In the genomic region with DNA sequence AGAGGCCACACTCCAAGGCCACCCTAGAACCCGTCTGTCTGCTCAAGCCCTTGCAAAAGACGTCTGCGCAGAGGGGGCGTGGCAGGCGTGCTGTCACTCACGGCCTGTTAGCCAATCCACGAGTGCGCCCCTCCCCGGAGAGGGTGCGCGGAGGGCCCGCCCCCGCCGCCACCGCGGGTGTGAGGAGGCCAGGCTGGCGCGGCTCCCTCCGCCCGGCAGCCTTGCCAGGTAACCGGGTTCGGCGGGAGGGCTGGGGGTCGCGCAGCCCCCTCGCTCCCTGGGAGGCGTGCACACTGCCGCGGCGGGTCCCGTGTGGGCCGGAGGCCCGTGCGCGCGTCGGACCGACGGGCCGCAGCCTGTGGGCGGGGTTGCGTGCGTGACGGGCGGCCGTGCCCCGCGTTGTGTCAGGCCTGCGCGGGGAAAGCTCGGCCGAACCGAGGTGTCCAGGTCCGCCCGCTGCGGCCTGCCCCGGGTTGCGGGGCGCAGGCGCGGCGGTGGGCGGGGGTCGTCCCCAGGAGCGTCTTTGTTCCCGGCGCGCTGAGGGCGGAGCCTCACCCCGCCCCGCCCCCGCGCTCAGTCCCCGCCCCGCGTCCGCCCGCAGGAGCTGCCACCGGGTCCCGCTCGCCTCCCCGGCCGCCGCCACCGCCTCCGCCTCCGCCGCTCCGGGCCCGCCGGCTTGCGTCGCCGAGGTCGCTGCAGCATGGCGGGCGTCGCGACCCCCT, we compare ENCODE assay signal across 7 mouse cellular contexts. TPM values are rescaled to one million over a fixed set of nuclear protein-coding genes. Genes with fewer than 3 reads are reported as not detected.
DNase-seq lines count a peak whose midpoint lies in the region; ATAC-seq and TF ChIP-seq lines count a peak whose summit lies in the region.

Plcg1 (plus strand) TSS at position 184 of the 722 bp plus-strand sequence.

- ATAC-seq in intestine, postnatal 0 days: peak; percentile 93
- ATAC-seq in midbrain, embryonic 12.5 days (ENCODE audit: low FRiP score, low read depth): peak; percentile 94

- H3K27ac ChIP-seq in intestine, postnatal 0 days (ENCODE audit: low read depth, low read length): peak within 1 kb of the TSS; percentile 91
- H3K27ac ChIP-seq in midbrain, embryonic 12.5 days (replicated peaks): peak within 1 kb of the TSS; percentile 98
- peak within 1 kb of the TSS; percentile 67 for H3K27ac ChIP-seq in small intestine, adult 2 months (ENCODE audit: insufficient read depth, low read depth, low read length)

- H3K4me3 ChIP-seq in intestine, postnatal 0 days (ENCODE audit: low read depth, low read length): peak within 1 kb of the TSS; percentile 97
- H3K4me3 ChIP-seq in midbrain, embryonic 12.5 days: peak within 1 kb of the TSS; percentile 92
- H3K4me3 ChIP-seq in small intestine, adult 2 months (ENCODE audit: low read depth, low read length): peak within 1 kb of the TSS; percentile 99

- H3K27me3 ChIP-seq in intestine, postnatal 0 days (replicated peaks; ENCODE audit: control insufficient read depth, insufficient read depth, low read length): no peaks in the 10 kb centered on the region
- H3K27me3 ChIP-seq in midbrain, embryonic 12.5 days: 0 out of 2 replicates have a peak, but pooled peaks cover 3% of the 10 kb centered on the region
- no peaks in the 10 kb centered on the region for H3K27me3 ChIP-seq in small intestine, adult 2 months (ENCODE audit: control insufficient read depth, insufficient read depth, low read length)

- H3K4me1 ChIP-seq in intestine, postnatal 0 days (replicated peaks; ENCODE audit: control insufficient read depth, insufficient read depth, low read length): peaks cover 12% of the 10 kb centered on the region
- peaks cover 48% of the 10 kb centered on the region for H3K4me1 ChIP-seq in midbrain, embryonic 12.5 days
- H3K4me1 ChIP-seq in small intestine, adult 2 months (ENCODE audit: control insufficient read depth, insufficient read depth, insufficient read length, low read length): peaks cover 16% of the 10 kb centered on the region

- H3K9me3 ChIP-seq in intestine, postnatal 0 days (ENCODE audit: control insufficient read depth): no peaks in the 10 kb centered on the region
- no peaks in the 10 kb centered on the region for H3K9me3 ChIP-seq in midbrain, embryonic 12.5 days

- intact Hi-C loops in left cerebral cortex, postnatal 4 days (cut with DNase I): no loop called here

- TF ChIP-seq POLR2A in small intestine, adult 2 months (IDR thresholded peaks at IDR 0.05; ENCODE audit: low read depth, low read length): no peak

- peak; percentile 95 for DNase-seq in adrenal gland, adult 2 months
- peak; percentile 89 for DNase-seq in embryo, embryonic 11.5 days (ENCODE audit: low read depth, low spot score)
- peak; percentile 92 to 96 for DNase-seq in gastrocnemius, postnatal 4 days (ENCODE audit: low spot score in 2 of 2)
- peak; percentile 96 for DNase-seq in left cerebral cortex, postnatal 4 days

- H3K36me3 ChIP-seq in intestine, postnatal 0 days (ENCODE audit: control insufficient read depth, insufficient read depth): 0 out of 2 replicates have a peak, but pooled peaks cover 6% of the 10 kb centered on the region
- peaks cover 21% of the 10 kb centered on the region for H3K36me3 ChIP-seq in midbrain, embryonic 12.5 days
- no peaks in the 10 kb centered on the region for H3K36me3 ChIP-seq in small intestine, adult 2 months (ENCODE audit: control insufficient read depth, insufficient read depth, low read length)

- under 1% methylated on average over 70 of the region's 99 CpGs for WGBS in intestine, postnatal 0 days
- under 1% methylated on average over 70 of the region's 99 CpGs for WGBS in midbrain, embryonic 12.5 days
- WGBS in small intestine, adult 2 months: under 1% methylated on average over 97 of the region's 99 CpGs

- peak within 1 kb of the TSS; percentile 95 for H3K4me2 ChIP-seq in intestine, postnatal 0 days (replicated peaks; ENCODE audit: low read depth)
- H3K4me2 ChIP-seq in midbrain, embryonic 12.5 days (replicated peaks): peak within 1 kb of the TSS; percentile 92

- peak within 1 kb of the TSS; percentile 94 for H3K9ac ChIP-seq in intestine, postnatal 0 days (ENCODE audit: low read depth, low read length)
- H3K9ac ChIP-seq in midbrain, embryonic 12.5 days (replicated peaks): peak within 1 kb of the TSS; percentile 98

- TF ChIP-seq CTCF in intestine, postnatal 0 days (IDR thresholded peaks at IDR 0.05; ENCODE audit: low read depth): no peak
- TF ChIP-seq CTCF in small intestine, adult 2 months (IDR thresholded peaks at IDR 0.05; ENCODE audit: extremely low read depth, insufficient read length, insufficient replicate concordance, low read depth, low read length): no peak

RNA-seq across cellular contexts. Expression of gene Plcg1, which starts in this region (rescaled TPM):
- 10 to 100 TPM; 49.1 to 52.3 TPM for total RNA-seq in adrenal gland, adult 2 months (2021)
- 28.3 and 61.1 TPM in 2 replicates for polyA plus RNA-seq in adrenal gland, adult 2 months (2012; rRNA removed)
- 10 to 100 TPM; 83.0 to 96.6 TPM for total RNA-seq in gastrocnemius, postnatal 4 days (2021)
- 10.9 and 13.3 TPM in 2 replicates for polyA plus RNA-seq in intestine, postnatal 0 days (2015; fragmentation: Nextera tagmentation; extraction: Ambion mirVana)
- 100 to 1,000 TPM; 176 to 190 TPM for total RNA-seq in left cerebral cortex, postnatal 4 days (2021)
- polyA plus RNA-seq in midbrain, embryonic 12.5 days (2016; fragmentation: Nextera tagmentation; extraction: Ambion mirVana): 108 and 110 TPM in 2 replicates
- 7.5 and 17.3 TPM in 2 replicates for polyA plus RNA-seq in small intestine, adult 2 months (2012; rRNA removed)

Comparison
In these comparisons a context has a peak if more than half of its experiments do, and no peak if none do; other contexts are left out.
1. Peak in every context shown above with its lines: DNase-seq, ATAC-seq, H3K4me3 ChIP-seq and H3K27ac ChIP-seq.